Mouse (Mus musculus) adrenal gland, adult 8-10 months (tissue): ENCODE data around the gene Dpep3. TPM values are rescaled to one million over a fixed set of nuclear protein-coding genes. Genes with fewer than 3 reads are reported as not detected.

Experiments used
- DNase-seq: peaks from one replicate; pipeline ENCODE4 v3.0.0; 2022
- microRNA-seq, 2 experiments: library from miRNA; unstranded; fragments of <30 nt; microRNA quantifications; one replicate each; pipeline ENCODE4 v1.2.0; 2022
- total RNA-seq, 4 experiments: library from RNA; stranded (reverse); gene quantifications; 2 replicates each; pipeline ENCODE4 v1.2.4; 2022

Dpep3 gene
- total RNA-seq, 4 experiments from 2014 or later: not detected

GRCm38 (mm10) chr8:105935863-105936603 is 43.2 kb downstream of the Dpep3 start:
- DNase-seq: no peak

DNA sequence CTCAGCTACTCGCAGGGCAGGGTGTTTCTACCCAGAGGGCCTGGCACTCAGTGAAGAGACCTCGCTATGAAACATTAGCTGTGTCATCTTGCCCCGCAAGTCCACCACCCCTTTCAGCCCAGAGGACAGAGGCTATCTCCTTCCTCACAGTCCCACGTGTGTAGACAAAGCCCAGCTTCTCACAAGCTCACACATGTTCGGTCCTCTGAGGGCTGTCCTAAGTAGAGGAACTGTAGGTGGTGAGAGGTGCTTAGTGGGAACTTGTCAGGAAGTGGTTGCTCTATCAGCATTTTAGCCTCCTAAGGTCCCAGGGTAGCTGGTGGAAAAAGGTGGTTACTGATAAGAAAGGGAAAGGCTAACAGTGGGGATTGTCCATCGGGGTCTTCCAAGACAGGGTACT is 44.1 kb downstream of the Dpep3 start:
- no peak for DNase-seq

DNA sequence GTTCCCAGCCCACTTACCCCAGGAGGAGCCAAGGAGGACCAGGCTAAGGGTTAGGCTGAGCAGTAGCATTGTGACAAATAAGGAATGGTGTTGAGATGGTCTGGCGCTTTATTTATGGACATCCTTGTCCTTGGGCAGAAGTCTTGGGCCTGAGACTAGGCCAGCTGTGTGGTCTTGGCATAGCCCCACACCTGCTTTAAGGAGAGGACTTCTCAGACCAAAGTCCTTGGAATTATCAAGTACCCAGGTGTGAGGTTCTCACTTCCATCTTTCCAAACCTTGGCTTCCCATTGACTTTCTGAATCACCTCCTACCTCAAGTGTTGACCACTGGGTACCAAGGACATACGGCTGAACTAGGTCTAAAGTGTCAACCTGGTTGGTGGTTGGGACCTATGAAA is 45.5 kb downstream of the Dpep3 start, which contains the start of gene Ctrl:
Gene Ctrl (minus strand): TSS at position 101 of the 400 bp plus-strand sequence.
- no peak for DNase-seq

- no peak for DNase-seq
Observed at GRCm38 (mm10) chr8:105932525-105932924, 46.7 kb downstream of the Dpep3 start.

DNA sequence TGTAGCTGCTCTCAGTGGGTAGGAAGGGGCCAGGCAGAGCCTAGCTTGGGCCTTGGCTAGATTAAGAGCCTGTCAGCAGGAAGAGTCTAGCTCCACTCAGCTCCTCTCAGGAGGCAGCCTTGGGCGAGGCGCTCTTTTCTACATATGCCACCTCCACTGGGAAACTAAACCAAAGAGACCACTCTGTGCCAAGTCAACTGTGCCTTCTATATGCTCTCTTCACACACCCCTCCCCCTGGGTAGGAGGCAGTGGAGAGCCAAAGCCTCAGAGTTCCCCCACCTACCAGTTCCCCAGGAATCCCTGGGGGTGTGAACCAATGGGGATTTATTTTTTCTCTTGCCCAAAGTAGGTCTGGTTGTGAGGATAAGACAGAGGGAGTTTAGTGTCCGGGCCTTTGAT is 48.0 kb downstream of the Dpep3 start:
- no peak for DNase-seq

GRCm38 (mm10) chr8:105930602-105931001 is 48.6 kb downstream of the Dpep3 start:
- DNase-seq: peak; percentile 70

GRCm38 (mm10) chr8:105925123-105925522 is 54.1 kb downstream of the Dpep3 start:
- DNase-seq: no peak

Small RNA genes lying within 50 kb of the gene (microRNA-seq; reads per million reads assigned to microRNA genes)
- gene Mir7074: 0 to 0.53 reads per million in 2 experiments

Other genes with a start within 250 kb of the Dpep3 start
- 10 to 100 TPM in 2 of 4 experiments, 1 to 10 TPM in 2; 8.9 to 10.9 (median 10.0) TPM for gene Gfod2, start 220.8 kb downstream of the Dpep3 start, total RNA-seq
- 10 to 100 TPM; 25.7 to 30.1 (median 27.3) TPM for gene Ranbp10, start 152.1 kb downstream of the Dpep3 start, total RNA-seq
- gene Tsnaxip1, start 151.7 kb downstream of the Dpep3 start, total RNA-seq: not detected
- 1 to 10 TPM; 6.2 to 9.7 (median 7.3) TPM for gene Cenpt, start 126.2 kb downstream of the Dpep3 start, total RNA-seq
- gene Thap11, start 124.3 kb downstream of the Dpep3 start, total RNA-seq: 10 to 100 TPM; 38.2 to 45.1 (median 43.6) TPM
- 10 to 100 TPM; 28.5 to 37.2 (median 29.0) TPM for gene Nutf2, start 118.8 kb downstream of the Dpep3 start, total RNA-seq
- gene Edc4, start 98.5 kb downstream of the Dpep3 start, total RNA-seq: 10 to 100 TPM; 34.1 to 61.1 (median 46.6) TPM
- gene Nrn1l, start 85.9 kb downstream of the Dpep3 start, total RNA-seq: 1 to 10 TPM in 3 of 4 experiments, under 1 TPM in 1; 0.75 to 2.3 (median 1.7) TPM
- 10 to 100 TPM; 34.1 to 36.1 (median 34.9) TPM for gene Pskh1, start 79.0 kb downstream of the Dpep3 start, total RNA-seq
- 1 to 10 TPM in 1 of 4 experiments, under 1 TPM in 2, not detected in 1; 0.78 to 1.8 (median 0.86) TPM for gene Ctrl, start 45.6 kb downstream of the Dpep3 start, total RNA-seq
- gene Psmb10, start 41.0 kb downstream of the Dpep3 start, total RNA-seq: 100 to 1,000 TPM in 1 of 4 experiments, 10 to 100 TPM in 3; 66.8 to 110 (median 68.4) TPM
- 1 to 10 TPM; 1.1 to 3.1 (median 2.2) TPM for gene Lcat, start 36.0 kb downstream of the Dpep3 start, total RNA-seq
- 10 to 100 TPM; 46.2 to 86.2 (median 68.3) TPM for gene Slc12a4, start 13.3 kb downstream of the Dpep3 start, total RNA-seq
- gene Dus2, start 11.9 kb upstream of the Dpep3 start, total RNA-seq: 10 to 100 TPM; 16.1 to 26.6 (median 22.3) TPM
- gene Dpep2nb, start 26.5 kb upstream of the Dpep3 start, total RNA-seq: not detected
- gene Ddx28, start 32.5 kb upstream of the Dpep3 start, total RNA-seq: 10 to 100 TPM; 17.3 to 19.0 (median 17.9) TPM
- 10 to 100 TPM; 42.3 to 54.0 (median 43.6) TPM for gene Nfatc3, start 79.4 kb upstream of the Dpep3 start, total RNA-seq
- gene Esrp2, start 157.5 kb upstream of the Dpep3 start, total RNA-seq: 1 to 10 TPM; 2.7 to 5.6 (median 4.7) TPM
- gene Pla2g15, start 171.0 kb upstream of the Dpep3 start, total RNA-seq: 10 to 100 TPM; 31.7 to 39.8 (median 35.4) TPM
- 10 to 100 TPM; 16.9 to 22.5 (median 21.0) TPM for gene Slc7a6, start 189.4 kb upstream of the Dpep3 start, total RNA-seq
- 10 to 100 TPM; 21.4 to 32.1 (median 28.3) TPM for gene Slc7a6os, start 231.5 kb upstream of the Dpep3 start, total RNA-seq
- gene Prmt7, start 231.5 kb upstream of the Dpep3 start, total RNA-seq: 10 to 100 TPM; 26.2 to 30.4 (median 29.1) TPM